Mouse (Mus musculus) C2C12 (cell line): Measurements from ENCODE around the gene Nxn. TPM values are rescaled to one million over a fixed set of nuclear protein-coding genes. Genes with fewer than 3 reads are reported as not detected.

ENCODE experiments used
- H3K27me3 ChIP-seq: one replicate; pipeline ENCODE4 v1.6.1; 2011; ENCODE audit not compliant: control insufficient read depth, insufficient read depth, insufficient read length
- H3K36me3 ChIP-seq: one replicate; pipeline ENCODE4 v1.6.1; 2011; ENCODE audit not compliant: control insufficient read depth, insufficient read depth
- H3K4me3 ChIP-seq: one replicate; pipeline ENCODE4 v1.5.1; 2011; ENCODE audit warnings: mild to moderate bottlenecking, control low read depth; ENCODE audit not compliant: poor library complexity, insufficient read depth, severe bottlenecking
- H3K79me2 ChIP-seq: one replicate; pipeline ENCODE4 v1.6.1; 2011; ENCODE audit not compliant: control insufficient read depth, insufficient read depth
- H3K79me3 ChIP-seq: one replicate; pipeline ENCODE4 v1.6.1; 2011; ENCODE audit warnings: low read depth, control low read depth
- H3ac ChIP-seq: one replicate; pipeline ENCODE3; 2011; ENCODE audit warnings: low read depth; ENCODE audit not compliant: control insufficient read depth, insufficient read length
- CEBPB ChIP-seq: IDR thresholded peaks from one replicate; pipeline ENCODE4 v1.6.1; 2011; ENCODE audit warnings: low read depth, mild to moderate bottlenecking, control low read depth, moderate library complexity
- CTCF ChIP-seq: IDR thresholded peaks from one replicate; pipeline ENCODE4 v1.5.1; 2011; ENCODE audit not compliant: control insufficient read depth, insufficient read depth, insufficient read length
- FOSL1 ChIP-seq: IDR thresholded peaks from one replicate; pipeline ENCODE4 v1.8.0; 2011; ENCODE audit warnings: mild to moderate bottlenecking, low read length; ENCODE audit not compliant: poor library complexity, insufficient read depth, severe bottlenecking
- MAX ChIP-seq: IDR thresholded peaks from one replicate; pipeline ENCODE4 v1.6.1; 2011; ENCODE audit warnings: mild to moderate bottlenecking, control low read depth
- MYOD1 ChIP-seq: IDR thresholded peaks from one replicate; pipeline ENCODE4 v1.6.1; 2011; ENCODE audit warnings: low read depth; ENCODE audit not compliant: control insufficient read depth, insufficient read length
- MYOG ChIP-seq: IDR thresholded peaks from one replicate; pipeline ENCODE4 v1.6.1; 2011; ENCODE audit not compliant: control insufficient read depth, insufficient read length; ENCODE audit errors: extremely low read depth
- USF1 ChIP-seq: IDR thresholded peaks from one replicate; pipeline ENCODE4 v1.6.1; 2011; ENCODE audit warnings: low read depth, mild to moderate bottlenecking, control low read depth, moderate library complexity
- polyA plus RNA-seq: library from polyadenylated mRNA; unstranded; fragments of >200 nt; fragmentation: generic; extraction: Trizol; gene quantifications from one replicate; pipeline ENCODE4 v1.2.1, GENCODE M21; 2012; ENCODE audit warnings: missing spikeins

Nxn gene
- polyA plus RNA-seq, 1 experiment, result 85.5 TPM

DNA sequence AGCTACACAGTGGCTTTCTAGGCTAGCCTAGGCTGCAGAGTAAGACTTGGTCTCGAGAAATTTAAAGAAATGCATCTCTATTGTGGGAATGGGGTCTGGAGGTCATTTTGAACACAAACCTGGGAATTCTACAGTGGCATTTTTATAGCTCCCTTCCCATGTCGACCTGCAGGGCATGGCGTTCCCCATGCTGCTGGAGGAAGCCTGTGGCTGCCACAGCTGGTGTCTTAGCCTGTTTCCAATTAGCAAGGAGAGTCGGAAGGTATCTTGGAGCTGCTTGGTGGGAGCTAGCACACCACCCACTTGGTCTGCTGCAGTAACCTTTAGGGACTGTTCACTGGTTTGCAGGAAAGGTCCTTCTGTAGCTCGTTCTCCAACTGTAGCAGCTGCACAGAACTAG is 142.8 kb downstream of the Nxn start:
- no peaks in the 10 kb centered on the region for H3K79me2 ChIP-seq
- TF ChIP-seq CTCF, result no peak
- no peak for TF ChIP-seq MYOD1
- no peak for TF ChIP-seq FOSL1
- TF ChIP-seq MYOG, result no peak
- H3ac ChIP-seq, result no peak overlapping the region
- H3K27me3 ChIP-seq, result no peaks in the 10 kb centered on the region
- H3K4me3 ChIP-seq, result no peak overlapping the region
- H3K79me3 ChIP-seq, result no peaks in the 10 kb centered on the region
- H3K36me3 ChIP-seq, result peaks cover 17% of the 10 kb centered on the region

DNA sequence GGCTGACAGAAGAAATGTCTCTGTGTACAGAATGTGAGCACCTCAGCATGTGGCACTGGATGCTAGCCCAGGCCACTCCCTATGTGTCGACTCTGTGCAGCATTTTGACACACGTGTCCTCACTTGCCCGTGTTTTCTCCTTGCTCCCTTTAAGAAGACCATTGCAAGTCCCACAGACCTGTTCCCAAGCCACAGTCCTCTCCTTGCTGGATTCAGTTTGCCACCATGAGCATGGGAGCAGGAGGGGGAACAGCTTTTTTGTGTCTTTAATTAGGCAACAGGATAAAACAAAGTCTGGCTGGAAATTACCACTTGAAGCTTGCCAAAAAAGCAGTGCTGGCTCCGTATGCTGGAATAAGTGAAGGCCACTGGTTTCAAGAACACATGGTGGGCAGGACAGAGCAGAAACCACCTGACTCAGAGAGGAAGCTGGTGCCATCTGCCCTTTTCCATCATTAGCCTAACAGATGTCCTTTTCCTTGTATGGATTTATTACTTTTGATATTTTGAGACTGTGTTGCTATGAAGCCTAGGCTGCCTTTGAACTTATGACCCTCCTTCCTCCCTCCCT is 143.4 kb downstream of the Nxn start:
- Histone ChIP-seq H3K79me3 (no peaks in the 10 kb centered on the region), H3K27me3 (no peaks in the 10 kb centered on the region), H3K4me3 (no peak overlapping the region), H3K79me2 (no peaks in the 10 kb centered on the region), H3K36me3 (peaks cover 19% of the 10 kb centered on the region), H3ac (no peak overlapping the region)
- no peak for TF ChIP-seq CEBPB
- no peak for TF ChIP-seq FOSL1
- peak; percentile 31 for TF ChIP-seq USF1
- TF ChIP-seq MYOD1, result peak; percentile 71
- TF ChIP-seq MAX, result no peak
- TF ChIP-seq MYOG, result no peak
- TF ChIP-seq CTCF, result no peak

DNA sequence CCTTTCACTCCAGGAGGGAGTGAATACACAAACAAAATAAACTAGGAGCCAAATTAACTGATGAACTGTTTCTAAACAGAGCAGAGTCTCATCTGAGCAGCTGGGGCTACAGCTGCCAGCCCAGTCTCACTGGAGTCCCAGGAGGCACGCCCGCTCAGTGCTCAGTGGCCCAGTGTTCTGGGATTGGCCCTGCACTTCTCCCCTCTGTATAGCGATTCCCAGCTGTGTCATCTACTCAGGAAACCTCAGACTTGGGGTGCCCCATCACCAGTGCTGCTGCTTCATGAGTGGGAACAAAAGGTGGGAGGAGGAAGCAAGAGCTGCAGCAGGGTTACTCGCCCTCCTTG is 145.0 kb downstream of the Nxn start:
- H3K36me3 ChIP-seq, result peaks cover 33% of the 10 kb centered on the region
- H3K27me3 ChIP-seq, result no peaks in the 10 kb centered on the region
- H3K79me3 ChIP-seq, result no peaks in the 10 kb centered on the region
- H3K79me2 ChIP-seq, result no peaks in the 10 kb centered on the region
- no peak overlapping the region for H3ac ChIP-seq
- no peak for TF ChIP-seq FOSL1
- no peak for TF ChIP-seq MYOG
- no peak for TF ChIP-seq CTCF
- TF ChIP-seq MAX, result no peak
- no peak for TF ChIP-seq USF1
- TF ChIP-seq CEBPB, result no peak
- TF ChIP-seq MYOD1, result no peak
- no peak overlapping the region for H3K4me3 ChIP-seq

DNA sequence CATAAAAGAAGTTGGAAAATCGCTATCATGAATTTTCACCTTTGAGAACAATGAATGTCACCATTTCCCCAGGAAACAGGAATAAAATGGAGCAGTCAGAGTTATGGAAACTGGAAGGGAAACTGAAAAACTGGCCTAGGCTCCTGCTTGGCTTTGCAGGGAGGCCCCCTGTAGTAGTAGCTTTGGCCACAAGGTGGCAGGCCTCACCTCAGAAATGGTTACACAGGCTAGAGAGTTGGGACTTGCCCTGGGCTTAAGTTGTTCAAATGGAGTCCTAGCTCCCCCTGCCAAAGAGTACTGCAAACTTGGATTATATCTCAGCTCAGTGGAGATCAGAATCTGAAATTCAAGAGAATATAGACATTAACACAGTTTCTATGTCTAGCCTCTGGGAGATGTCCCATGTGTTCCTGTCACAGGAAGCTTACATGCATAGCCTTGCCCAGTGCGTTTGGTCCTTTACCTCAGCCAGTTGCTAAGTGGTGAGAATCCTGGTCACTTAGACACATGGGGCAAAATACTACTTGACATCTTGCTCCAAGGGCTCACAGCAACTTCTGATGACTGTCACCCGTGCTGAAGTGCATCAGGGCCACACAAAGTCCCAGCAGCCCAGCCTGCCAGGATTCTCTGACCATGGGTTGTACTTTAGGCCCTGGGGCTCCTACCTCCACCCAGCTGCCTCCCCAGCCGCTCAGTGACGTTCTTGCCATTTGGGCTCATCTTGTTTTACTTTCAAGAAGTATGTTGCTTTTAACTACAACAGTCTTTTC is 145.6 kb downstream of the Nxn start:
- TF ChIP-seq CEBPB (no peak), MAX (no peak), CTCF (peak; percentile 39), FOSL1 (no peak), USF1 (no peak)
- H3K36me3 ChIP-seq, result peaks cover 39% of the 10 kb centered on the region
- H3K79me2 ChIP-seq, result no peaks in the 10 kb centered on the region
- no peak overlapping the region for H3K4me3 ChIP-seq
- no peaks in the 10 kb centered on the region for H3K79me3 ChIP-seq
- H3ac ChIP-seq, result no peak overlapping the region
- H3K27me3 ChIP-seq, result no peaks in the 10 kb centered on the region

DNA sequence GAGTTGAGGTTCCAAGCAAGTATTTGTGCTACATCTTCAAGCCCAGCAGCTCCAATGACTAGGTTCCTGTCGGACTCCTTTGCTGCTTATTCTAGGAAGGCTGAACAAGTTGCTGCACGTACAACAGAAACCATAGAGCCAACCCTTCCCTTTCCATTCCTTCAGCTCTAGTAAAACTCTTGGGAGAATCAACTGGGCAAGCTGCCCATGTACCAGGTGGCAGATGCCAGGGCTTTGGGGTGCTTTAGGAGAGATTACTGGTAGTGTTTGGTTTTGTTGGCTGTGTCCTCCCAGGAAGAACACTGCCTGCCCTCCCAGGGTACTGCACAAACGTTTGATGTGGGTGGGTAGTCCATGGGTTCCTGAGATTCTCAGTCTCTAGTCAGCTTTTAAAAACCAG is 146.9 kb downstream of the Nxn start:
- Histone ChIP-seq H3ac (no peak overlapping the region), H3K79me2 (no peaks in the 10 kb centered on the region), H3K79me3 (no peaks in the 10 kb centered on the region), H3K27me3 (no peaks in the 10 kb centered on the region), H3K36me3 (peaks cover 48% of the 10 kb centered on the region), H3K4me3 (no peak overlapping the region)
- no peak for TF ChIP-seq CTCF
- no peak for TF ChIP-seq MYOD1
- TF ChIP-seq MAX, result no peak
- no peak for TF ChIP-seq USF1
- no peak for TF ChIP-seq FOSL1
- TF ChIP-seq CEBPB, result no peak
- no peak for TF ChIP-seq MYOG

DNA sequence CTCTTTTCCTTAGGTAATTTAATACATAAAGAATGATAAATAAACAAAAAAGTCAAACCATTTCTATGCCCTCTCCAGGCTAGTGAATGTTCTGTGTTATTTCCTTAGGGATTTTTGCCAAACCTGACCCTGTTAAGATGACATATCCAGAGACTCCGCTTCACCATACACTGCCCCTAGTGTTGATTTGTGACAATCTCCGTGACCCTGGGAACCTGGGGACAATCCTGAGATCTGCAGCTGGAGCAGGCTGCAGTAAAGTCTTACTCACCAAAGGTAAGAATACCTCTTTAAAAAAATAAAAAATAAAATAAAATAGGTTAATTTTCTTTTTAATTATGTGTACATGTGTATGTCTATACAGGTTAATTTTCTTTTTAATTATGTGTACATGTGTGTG is 151.7 kb downstream of the Nxn start:
- Histone ChIP-seq H3K79me3 (peaks cover 21% of the 10 kb centered on the region), H3ac (no peak overlapping the region), H3K4me3 (no peak overlapping the region), H3K27me3 (no peaks in the 10 kb centered on the region), H3K36me3 (peaks cover 52% of the 10 kb centered on the region), H3K79me2 (peaks cover 35% of the 10 kb centered on the region)
- no peak for TF ChIP-seq MYOD1
- TF ChIP-seq FOSL1, result no peak
